Mouse (Mus musculus) erythroblast, adult 5-6 weeks (primary cell): ENCODE measurements at regions not wholly inside any gene's neighbourhood (a gene's known extent, or its start where the extent isn't known, plus 50 kb on each side); places are given as distances from the start of the nearest gene placed in this dataset.

Experiments
- ATAC-seq: replicated peaks from 2 replicates; pipeline ENCODE4 v1.8.0; 2016; ENCODE audit warnings: moderate number of reproducible peaks, mild to moderate bottlenecking, moderate TSS enrichment, inconsistent platforms; ENCODE audit not compliant: poor library complexity, low FRiP score, severe bottlenecking

DNA sequence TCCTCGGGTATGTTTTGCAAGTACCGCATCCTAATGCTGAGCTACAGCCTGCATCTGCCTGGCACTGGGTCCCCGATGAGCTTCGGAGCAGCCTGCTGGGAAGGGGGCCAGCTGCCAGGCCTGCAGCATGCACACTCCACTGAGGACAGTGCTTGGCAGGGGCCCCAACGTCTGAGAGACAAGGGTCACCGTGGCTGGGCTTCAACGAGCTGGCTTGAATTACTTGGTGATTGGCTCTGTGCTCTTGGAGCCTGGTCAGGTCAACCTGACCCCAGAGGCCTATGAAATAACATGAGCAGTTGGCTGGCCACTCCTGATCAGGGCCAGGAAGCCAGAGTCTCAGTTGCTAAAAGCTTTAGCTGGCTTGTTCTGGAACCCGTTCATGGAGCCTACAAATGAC is 227.5 kb downstream of the Rybp start:
- no peak for ATAC-seq

DNA sequence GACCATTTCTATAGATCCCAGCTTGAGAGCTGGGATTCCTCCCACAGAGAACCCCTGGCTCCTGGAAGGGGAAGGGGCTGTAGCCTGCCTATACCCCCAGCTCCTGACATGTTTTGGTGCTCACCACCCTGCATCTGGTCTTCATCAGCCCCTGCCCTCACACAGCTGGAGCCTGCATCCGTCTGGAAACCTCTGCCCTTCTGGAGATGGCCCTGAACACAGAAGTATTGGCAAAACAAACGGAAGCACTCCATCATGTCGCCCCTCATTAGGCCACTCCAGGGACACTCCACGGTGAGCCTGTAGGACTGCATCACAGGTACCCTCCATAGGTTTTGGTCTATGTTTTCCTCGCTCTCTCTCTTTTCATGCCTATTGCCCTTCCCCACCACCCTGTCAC is 231.3 kb downstream of the Rybp start:
- no peak for ATAC-seq

DNA sequence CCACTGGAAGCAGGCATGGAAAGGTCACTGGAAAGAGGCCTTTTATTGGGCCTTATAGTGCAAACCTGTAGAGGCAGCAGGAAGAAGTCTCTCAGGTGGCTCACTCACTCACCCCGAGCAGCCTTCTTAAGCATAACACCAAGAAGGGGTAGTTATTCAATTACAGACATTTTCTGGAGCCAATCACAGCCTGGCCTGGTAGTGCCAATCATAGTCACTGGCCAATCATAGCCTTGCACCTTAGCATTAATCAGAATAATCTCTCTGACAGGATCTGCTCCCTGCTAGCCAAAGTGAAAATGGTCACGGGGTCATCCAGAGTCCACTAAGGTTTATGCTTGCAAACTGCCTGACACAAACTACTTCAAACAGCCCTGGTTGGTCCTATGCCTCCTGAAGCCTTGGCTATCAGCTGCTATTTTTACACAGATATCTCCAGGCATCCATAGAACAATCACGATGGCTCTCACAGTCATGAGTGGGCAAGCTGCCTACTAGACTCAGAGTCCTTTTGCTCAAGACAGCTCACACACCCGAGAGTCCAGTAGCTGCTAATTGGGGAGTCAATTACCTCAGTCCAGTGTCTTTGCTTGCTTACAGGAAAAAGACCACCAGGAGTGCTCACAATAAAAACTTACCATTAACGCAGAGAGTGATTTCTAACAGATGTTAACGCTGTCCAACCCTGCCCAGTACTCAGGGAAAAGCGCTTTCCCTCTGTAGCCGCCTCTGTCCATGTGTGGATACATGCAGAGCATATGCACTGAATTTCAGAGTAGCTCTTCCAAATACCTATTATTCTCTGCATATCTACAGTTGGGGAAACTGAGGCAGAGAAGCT is 234.1 kb downstream of the Rybp start:
- no peak for ATAC-seq

DNA sequence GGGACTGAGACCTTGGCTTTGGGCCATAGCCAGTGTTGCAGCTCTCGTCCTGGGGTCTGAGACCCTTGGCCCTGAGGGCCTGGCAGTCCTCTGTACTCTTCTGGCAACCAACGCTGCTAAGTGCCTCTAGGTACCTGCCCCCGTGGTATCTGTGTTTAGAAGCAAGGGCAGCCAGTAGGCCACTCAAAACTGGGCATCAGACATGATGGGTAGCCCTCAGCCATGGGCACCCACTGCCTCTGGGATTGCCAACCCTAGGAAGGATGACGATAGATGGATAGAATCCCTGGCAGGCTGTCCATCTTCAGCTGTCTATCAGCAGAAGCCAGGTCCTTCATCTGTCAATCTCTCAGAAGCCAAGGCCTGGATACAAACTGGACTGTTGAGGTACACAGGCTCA is 234.9 kb downstream of the Rybp start:
- ATAC-seq: no peak

DNA sequence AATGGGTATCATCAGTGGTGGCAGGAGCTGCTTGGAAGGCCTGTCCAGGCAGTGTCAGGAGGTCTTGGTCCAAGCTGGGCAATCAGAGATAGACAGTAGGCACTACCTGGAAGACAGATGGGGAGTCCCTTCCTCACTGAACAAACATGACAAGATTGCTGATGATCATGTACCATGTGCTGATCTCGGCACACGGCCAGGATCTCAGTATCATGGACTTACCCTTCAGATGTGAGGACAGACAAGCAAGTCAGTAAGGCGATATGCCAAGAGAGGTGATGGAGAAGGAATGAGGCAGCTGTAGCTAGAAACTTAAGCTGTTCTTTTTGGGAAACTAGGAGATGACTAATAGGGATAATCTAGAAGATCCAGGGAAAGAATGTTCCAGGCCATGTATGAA is 238.2 kb downstream of the Rybp start:
- ATAC-seq: no peak

DNA sequence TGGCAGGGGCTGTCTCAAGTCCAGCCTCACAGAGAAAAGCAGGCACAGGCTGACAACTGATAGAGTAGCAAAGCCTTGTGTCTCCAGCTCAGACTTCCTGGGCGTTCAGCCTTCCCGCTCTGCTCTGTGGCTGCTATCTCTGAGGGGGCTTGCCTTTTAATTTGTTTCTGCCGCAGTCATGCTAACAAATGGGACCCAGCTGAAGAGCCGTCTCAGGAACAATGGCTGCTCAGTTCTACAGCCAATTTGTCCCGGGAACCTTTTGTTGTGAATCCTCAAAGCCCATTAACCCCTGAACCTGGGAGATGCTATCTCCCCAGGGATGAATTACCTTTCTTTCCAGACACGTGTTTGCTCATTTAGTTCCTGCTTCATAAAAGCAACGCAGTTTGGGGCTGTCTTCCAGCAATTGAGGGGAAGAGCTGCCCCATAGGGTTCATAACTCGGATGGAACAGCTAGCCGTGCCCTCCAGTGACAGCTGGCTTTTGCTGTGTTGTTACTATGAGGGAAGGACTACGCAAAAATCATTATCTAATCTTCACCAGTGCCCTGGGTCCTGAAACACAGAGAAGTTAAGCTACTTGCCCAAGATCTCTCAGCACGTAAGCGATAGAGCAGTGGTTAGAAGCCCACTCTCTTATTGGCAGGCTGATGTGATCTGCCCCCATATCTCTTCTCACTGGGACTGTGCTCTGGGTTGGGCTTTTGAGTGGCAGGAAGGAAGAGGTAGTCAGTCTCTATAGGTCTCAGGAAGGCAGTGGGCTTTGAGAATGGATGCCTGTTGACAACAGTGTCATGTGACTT is 240.9 kb downstream of the Rybp start:
- ATAC-seq: no peak

DNA sequence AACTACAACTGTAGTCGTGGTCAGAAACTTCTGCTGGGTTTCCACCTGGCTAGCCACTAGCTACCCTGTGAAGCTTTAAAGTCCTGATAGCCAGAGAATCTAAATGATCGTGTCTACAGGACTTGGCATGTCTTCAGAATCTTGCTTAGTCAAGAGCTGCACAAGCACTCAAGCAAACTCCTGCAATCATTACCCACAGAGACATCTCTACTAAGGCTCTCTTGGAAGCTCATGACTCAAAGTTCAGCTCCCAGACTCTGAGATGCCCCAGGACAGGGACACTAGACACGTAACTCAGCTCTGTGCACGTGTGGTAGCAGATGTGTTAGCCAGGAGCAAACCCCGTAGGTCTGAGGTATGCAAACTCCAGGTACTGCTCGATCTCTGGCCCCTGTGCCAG is 242.2 kb downstream of the Rybp start:
- no peak for ATAC-seq

DNA sequence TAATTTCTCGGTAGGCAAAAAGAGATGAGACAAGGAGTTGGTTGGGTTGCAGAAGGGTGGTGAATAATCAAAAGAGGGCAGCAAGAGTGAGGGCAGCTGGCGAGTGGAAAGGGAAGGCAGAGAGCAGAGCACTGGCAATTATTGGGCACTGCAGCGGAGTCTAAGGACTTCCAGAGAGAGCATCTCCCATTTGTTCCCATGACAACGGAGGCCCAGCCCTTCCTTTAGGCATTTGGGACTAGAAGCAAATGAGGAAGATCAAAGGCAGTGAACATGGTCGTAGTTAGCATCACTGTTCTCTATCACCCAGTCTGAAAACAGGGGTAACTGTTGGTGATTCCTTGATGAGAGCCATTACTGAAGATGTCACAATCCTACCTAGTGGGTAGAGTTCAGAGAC is 246.1 kb downstream of the Rybp start:
- no peak for ATAC-seq

DNA sequence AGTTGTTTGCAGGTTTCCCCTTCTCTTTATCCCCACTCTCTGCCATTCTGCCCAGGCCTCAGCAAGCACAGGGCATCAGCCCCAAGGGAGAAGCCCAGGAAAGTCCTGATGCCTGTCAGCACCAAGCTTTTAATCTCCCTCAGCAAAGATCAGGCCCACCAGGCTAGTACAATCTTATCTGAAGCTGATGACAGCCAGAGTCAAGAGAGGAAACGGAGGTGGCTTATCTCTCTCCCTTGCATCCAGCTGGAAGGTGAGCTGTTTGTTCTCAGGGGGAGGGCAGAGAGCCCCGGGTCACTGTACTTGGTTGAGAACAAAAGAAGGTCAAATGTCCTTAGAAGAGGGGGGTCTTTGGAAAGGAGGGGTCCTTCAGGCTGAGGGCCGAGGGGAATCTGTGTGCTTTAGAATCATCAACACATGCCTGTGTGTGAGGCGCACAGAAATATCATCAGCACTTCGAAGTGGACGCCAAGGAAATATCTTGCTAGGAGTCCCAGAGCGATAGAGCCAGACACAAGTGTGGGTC is 246.8 kb downstream of the Rybp start:
- no peak for ATAC-seq

DNA sequence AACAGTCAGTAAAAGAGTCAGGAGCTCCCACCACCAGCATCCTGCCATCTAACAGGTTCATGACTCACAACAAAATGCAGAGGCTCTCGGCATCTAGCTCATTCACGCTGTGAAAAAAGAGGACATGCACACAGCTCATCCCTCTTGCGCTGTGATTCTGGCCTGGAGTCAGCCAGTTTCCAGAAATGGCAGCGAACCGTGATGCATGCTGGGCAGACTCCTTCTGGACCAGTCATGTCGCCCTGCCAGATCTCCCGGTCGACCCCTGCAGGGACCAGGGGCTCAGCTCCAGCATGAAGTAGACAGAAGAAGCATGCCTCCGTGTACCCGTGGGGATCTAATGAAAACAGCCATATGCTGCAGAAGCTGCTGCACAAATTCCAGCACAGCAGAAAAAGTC is 254.6 kb downstream of the Rybp start:
- ATAC-seq: no peak

DNA sequence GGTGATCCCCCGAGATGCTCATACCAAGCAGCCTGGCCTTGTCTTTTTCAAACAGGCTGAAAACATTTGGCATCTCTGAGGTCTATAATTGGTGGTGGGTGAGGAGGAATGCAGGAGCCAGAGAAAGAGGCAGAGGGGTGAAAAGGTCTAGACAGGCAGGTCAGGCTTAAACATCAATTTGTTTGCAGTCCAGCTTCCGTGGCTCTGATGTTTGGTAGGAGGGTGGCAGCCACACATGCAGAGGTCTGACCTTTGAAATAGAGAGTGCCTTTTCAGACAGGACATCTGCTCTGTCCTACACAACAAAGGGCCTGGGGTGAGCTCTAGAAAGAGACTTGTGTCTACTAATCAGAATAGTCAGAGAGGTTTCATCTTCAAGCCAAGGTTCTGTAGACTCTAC is 256.8 kb downstream of the Rybp start:
- no peak for ATAC-seq

DNA sequence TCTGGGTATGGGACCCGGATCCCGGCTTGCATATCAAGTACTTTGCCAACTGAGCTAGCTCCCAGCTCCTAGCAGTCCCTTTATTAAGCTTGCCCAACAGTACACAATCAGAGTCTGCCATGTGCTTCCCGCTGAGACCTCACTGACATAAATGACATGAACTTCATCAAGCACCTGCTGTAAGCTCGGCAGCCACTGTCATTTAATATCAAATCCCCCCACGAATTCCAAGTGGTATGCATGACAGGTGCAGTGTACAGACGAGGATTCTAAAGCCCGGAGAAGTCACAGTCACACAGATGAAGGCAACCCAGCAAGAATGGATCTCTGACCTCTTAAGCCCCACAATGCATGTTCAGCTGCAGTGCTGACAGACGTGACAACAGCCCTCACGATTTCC is 257.3 kb downstream of the Rybp start:
- ATAC-seq: no peak

DNA sequence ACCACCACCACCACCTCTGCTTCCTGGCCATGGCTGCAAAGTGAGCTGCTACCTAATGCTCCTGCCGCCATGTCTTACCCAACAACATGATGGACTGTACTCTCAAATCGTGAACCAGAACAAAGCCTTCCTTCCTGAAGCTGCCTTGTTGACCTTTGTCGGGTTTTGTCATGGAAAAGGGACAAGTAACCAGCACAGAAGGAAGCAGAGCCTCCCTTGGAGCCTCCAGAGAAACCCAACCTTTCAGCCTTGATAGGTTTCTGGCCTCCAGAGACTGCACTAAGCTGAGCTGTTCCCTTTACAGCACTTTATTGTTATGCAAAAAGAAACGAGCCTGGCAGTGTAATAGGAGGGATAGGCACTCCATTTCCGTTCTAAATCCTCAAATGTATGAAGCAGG is 259.8 kb downstream of the Rybp start:
- ATAC-seq: no peak

DNA sequence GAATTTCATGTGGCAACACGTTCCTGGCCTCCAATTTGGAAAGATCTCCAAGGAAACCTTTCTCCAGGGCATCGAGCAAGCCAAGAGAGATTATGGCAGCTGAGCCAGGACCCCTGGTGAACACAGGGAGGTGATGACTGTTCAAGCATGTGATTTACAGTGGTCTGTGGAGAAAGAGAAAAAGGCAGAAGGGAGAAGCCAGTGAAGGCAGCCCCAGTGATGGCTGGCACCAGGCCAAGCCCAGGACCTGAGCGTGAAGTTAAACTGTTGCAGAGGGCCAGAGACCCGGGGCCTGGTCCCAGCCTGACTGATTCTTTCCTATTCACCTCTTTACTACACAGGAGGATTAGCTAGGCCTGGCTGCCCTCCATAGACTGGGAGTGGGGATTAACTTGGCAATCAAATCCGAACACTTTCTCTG is 261.7 kb downstream of the Rybp start:
- no peak for ATAC-seq

DNA sequence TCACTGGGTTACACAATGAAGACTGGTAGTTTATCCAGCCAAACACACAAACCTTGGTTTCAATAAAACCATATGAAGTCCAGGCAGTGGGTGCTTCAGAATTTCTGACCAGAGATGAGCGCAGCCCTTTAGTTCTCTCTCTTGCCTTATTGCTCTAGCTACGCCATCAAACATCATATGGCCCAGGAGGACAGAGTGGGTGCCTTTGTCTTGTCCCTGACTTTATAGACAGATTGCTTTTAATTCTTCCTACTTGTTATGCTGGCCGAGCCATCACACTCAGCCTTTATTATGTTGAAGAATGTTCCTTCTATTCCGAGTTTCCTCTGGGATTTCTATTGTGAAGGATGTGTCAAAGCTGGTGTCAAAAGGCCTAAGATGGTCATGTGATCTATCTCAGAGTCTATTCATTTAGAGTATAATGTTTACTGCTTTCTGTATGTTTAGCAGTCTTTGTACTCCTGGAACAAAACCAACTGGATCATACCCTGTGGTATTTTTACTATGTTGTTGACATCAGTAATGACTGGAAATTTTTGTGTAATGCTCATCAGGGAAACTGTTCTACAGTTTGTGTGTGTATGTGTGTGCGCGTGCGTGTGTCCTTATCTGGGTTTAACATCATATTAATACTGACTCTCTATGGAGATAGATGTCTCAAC is 263.7 kb downstream of the Rybp start:
- no peak for ATAC-seq

DNA sequence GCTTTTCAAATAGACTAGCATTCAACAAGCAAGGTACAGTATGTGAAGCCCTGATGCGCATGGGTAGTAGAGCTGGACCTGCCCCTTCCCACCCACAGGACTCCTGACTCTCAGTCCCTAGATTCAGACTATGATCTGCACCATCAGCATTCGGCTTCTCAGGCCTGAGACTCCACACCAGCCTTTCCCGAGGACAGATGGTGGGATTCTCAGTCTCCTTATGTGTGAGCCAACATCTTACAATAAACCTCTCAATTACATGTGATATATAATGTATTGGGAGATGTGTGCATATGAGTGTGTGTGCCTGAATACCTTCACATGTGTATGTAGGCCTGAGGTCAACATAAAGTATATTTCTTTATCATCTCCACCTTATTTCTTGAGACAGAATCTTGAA is 268.3 kb downstream of the Rybp start:
- ATAC-seq: no peak

DNA sequence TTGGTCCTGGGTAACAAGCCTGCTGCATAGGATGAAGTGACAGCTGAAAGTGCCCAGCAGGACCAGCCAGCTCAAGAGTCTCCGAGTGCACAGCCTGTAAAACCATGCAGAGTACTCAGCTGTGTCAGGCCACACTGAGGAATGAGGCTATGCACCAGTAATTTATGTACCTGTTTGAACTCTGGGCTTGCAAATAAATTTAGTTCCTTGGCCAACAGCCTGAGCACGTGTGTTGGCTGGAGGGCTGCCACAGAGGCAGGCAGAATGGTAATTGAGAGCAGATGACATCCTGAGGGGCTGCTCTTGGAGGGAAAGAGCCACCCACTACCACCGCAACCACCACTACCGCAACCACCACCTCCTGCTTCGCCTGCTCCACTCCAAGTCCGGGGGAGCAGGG is 273.3 kb downstream of the Rybp start:
- ATAC-seq: no peak

DNA sequence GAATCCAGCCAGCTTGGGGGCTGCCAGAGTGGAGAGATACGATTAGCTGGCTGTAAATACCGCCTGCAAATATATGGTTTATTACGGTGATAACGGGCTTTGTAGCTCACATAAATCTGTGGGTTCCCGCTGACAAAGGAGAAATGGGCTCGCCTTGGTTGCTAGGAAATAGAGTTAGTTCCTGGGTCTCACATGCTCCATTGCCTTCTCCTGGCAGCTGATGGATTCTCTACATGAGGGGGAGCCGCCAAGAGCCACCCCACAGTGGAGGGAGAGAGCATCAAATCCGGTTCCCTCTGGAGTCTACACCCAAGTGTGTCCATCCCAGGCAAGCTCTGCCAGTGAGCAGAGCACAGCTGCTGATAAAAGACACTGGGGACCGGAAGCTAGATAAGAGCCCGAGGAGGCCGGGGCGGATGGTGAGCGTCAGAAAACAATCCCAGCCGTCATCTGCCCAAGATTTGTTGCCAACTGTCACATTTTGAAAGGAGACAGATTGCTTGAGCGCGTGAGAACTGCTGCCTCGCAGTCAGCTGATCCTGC is 275.7 kb downstream of the Rybp start:
- no peak for ATAC-seq

DNA sequence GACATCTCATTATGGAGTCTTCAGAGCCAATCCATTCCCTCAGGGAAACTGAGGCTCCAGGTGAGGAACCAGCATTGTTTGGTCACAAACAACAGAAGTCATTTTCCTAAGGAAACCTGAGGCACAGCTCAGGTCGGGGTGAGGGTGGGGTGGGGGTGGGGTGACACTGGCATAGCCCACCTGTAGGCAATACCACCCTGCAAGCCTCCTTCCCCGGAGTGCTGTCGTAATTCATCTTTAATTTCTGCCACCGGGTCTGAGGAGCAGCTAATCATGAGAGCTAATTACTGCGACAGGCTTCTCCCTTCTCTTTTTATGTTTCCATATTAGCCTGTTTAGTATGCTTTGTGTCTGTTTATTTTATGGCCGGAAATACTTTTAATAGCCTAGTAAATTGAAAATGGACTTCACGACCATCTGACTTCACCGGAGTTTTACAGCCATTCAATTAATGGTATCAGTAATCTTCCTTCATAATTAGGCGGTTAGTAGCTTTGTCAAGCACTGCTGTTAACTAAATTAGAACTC is 276.3 kb downstream of the Rybp start:
- no peak for ATAC-seq

DNA sequence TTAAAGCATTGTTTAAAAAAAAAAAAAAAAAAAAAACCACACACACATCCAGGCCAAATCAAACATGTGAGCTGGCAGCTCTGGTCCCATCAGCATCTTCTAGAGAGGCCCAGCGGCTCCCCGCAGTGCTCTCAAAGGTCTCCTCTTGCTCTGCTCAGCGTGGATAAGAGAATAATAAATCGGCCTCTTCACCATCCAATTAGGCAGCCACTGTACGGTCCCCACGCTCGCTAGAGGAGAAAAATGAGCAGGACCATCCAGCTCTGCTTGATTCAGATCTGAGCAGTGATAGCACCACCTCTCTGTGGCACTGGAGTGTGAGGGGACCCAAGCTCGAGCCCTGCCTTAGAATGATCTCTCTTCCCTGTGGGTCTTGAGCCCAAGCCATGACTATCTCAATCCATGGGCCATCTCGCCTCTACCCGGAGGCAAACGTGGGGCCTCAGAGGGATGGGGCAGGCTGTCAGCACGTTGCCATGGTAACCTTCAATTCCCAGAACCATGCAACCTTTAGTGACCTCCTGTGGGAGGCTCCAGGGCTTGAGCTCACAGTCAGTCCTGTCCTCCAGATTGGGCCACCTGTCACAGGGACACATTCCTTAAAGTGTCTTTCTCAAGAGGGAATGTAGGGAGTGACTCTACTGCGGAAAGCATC is 273.6 kb upstream of the Prok2 start:
- no peak for ATAC-seq
